Mouse (Mus musculus) ES-E14 (cell line): ENCODE measurements around the gene Kctd6. TPM values are rescaled to one million over a fixed set of nuclear protein-coding genes. Genes with fewer than 3 reads are reported as not detected.

Experiments used
- DNase-seq: peaks from one replicate; pipeline ENCODE4 v3.0.0-alpha.2; 2013; ENCODE audit warnings: low read depth, low spot score
- H3K27ac ChIP-seq: 2 replicates; pipeline ENCODE4 v1.5.1; 2012; ENCODE audit warnings: low read depth, mild to moderate bottlenecking, low read length, moderate library complexity, mixed read lengths; ENCODE audit not compliant: poor library complexity, insufficient read depth, severe bottlenecking
- H3K36me3 ChIP-seq: 2 replicates; pipeline ENCODE4 v1.6.1; 2012; ENCODE audit warnings: mild to moderate bottlenecking, low read length, moderate library complexity, mixed read lengths; ENCODE audit not compliant: control insufficient read depth, poor library complexity, insufficient read depth, severe bottlenecking
- H3K4me1 ChIP-seq, 2 experiments: fragments of 150-350 bp in 1 of 2; sonication (generic) in 1 of 2; 2 replicates each; pipeline ENCODE4 v1.6.1; 2012; ENCODE audit warnings: low read length in 2 of 2, mild to moderate bottlenecking in 1 of 2, mixed read lengths in 1 of 2; ENCODE audit not compliant: control insufficient read depth in 2 of 2, insufficient read depth in 2 of 2, poor library complexity in 1 of 2
- H3K4me3 ChIP-seq, 2 experiments: fragments of 150-350 bp in 1 of 2; sonication (generic) in 1 of 2; 2 replicates each; pipeline ENCODE4 v1.5.1; 2012; ENCODE audit warnings: low read length in 2 of 2, low read depth in 1 of 2, mild to moderate bottlenecking in 1 of 2, mixed read lengths in 1 of 2; ENCODE audit not compliant: insufficient read depth in 1 of 2, poor library complexity in 1 of 2, severe bottlenecking in 1 of 2
- H3K9ac ChIP-seq: 2 replicates; pipeline ENCODE4 v1.6.1; 2012; ENCODE audit warnings: low read depth, mild to moderate bottlenecking, low read length, mixed read lengths; ENCODE audit not compliant: poor library complexity, insufficient read depth, severe bottlenecking
- H3K9me3 ChIP-seq: fragments of 150-350 bp; sonication (generic); 2 replicates; pipeline ENCODE4 v1.6.1; 2012; ENCODE audit warnings: low read depth, mild to moderate bottlenecking, low read length; ENCODE audit not compliant: control insufficient read depth, insufficient read depth
- CHD2 ChIP-seq: IDR thresholded peaks from 2 replicates; pipeline ENCODE4 v1.6.1; 2014; ENCODE audit warnings: mild to moderate bottlenecking, low read depth, low read length, inconsistent platforms
- HCFC1 ChIP-seq: IDR thresholded peaks from 2 replicates; pipeline ENCODE4 v1.6.1; 2012; ENCODE audit warnings: low read length, inconsistent platforms, borderline replicate concordance; ENCODE audit not compliant: insufficient read depth
- MAFK ChIP-seq: IDR thresholded peaks from 2 replicates; pipeline ENCODE4 v1.6.1; 2014; ENCODE audit warnings: mild to moderate bottlenecking, low read depth, low read length, inconsistent platforms; ENCODE audit not compliant: insufficient read depth
- ZC3H11A ChIP-seq: IDR thresholded peaks from 2 replicates; pipeline ENCODE4 v1.6.1; 2012; ENCODE audit warnings: low read depth, mild to moderate bottlenecking, inconsistent platforms, low read length, borderline replicate concordance
- ZNF384 ChIP-seq: IDR thresholded peaks from 2 replicates; pipeline ENCODE4 v1.6.1; 2012; ENCODE audit warnings: low read depth, low read length, inconsistent platforms
- in situ Hi-C, 2 experiments: fragments of 600-800 bp; cut with MboI; formaldehyde crosslinking; loops; one replicate each; pipeline ENCODE4 v1.15.1; 2025; ENCODE audit warnings: low sequenced_read_pairs in 2 of 2, inconsistent platforms in 1 of 2; ENCODE audit not compliant: unreplicated experiment in 2 of 2
- total RNA-seq: library from RNA; depleted of rRNA; stranded (reverse); fragments of 300-350 nt; gene quantifications from 2 replicates; pipeline ENCODE4 v1.2.3, GENCODE M21; 2012

The Kctd6 gene
- total RNA-seq, 1 experiment: 11.9 TPM

- Histone ChIP-seq H3K4me3 (peak overlapping the region in 1 of 2 experiments; percentile 3; a peak in 1 of 4 replicates), H3K9ac (no peak overlapping the region), H3K36me3 (peaks cover 8% of the 10 kb centered on the region; the same call in 1 of the 2 replicates), H3K27ac (peak overlapping the region; percentile 88; the same call in 1 of the 2 replicates), H3K4me1 (peaks cover 0 to 3% of the 10 kb centered on the region in 2 experiments; a peak in 2 of 4 replicates), H3K9me3 (no peaks in the 10 kb centered on the region)
- no peak for DNase-seq
- in situ Hi-C loops: no loop called here
- TF ChIP-seq ZC3H11A: no peak
- TF ChIP-seq MAFK: peak; percentile 95
Observed at GRCm38 (mm10) chr14:8174634-8175033, 39.3 kb upstream of the Kctd6 start.

- Histone ChIP-seq H3K36me3 (0 out of 2 replicates have a peak, but pooled peaks cover 3% of the 10 kb centered on the region), H3K27ac (no peak overlapping the region), H3K4me3 (peak overlapping the region in 1 of 2 experiments; percentile 25; a peak in 1 of 4 replicates), H3K9ac (no peak overlapping the region), H3K4me1 (peaks cover 0 to 3% of the 10 kb centered on the region in 2 experiments; a peak in 2 of 4 replicates), H3K9me3 (no peaks in the 10 kb centered on the region)
- no peak for DNase-seq
- TF ChIP-seq CHD2: no peak
- TF ChIP-seq ZNF384: peak; percentile 87
- in situ Hi-C loops: no loop called here
Observed at GRCm38 (mm10) chr14:8176251-8176650, 37.7 kb upstream of the Kctd6 start.

GRCm38 (mm10) chr14:8180371-8181035 lies 33.4 kb upstream of the Kctd6 start:
- TF ChIP-seq ZC3H11A (no peak), ZNF384 (no peak), HCFC1 (no peak), MAFK (no peak), CHD2 (no peak)
- Histone ChIP-seq H3K9me3 (no peaks in the 10 kb centered on the region), H3K36me3 (no peaks in the 10 kb centered on the region), H3K4me1 (no peaks in the 10 kb centered on the region; a peak in 1 of 4 replicates), H3K4me3 (no peak overlapping the region), H3K9ac (no peak overlapping the region), H3K27ac (no peak overlapping the region)
- no peak for DNase-seq
- in situ Hi-C loops: no loop called here

GRCm38 (mm10) chr14:8183330-8183729 lies 30.6 kb upstream of the Kctd6 start:
- Histone ChIP-seq H3K9me3 (no peaks in the 10 kb centered on the region; the same call in 1 of the 2 replicates), H3K4me1 (no peaks in the 10 kb centered on the region), H3K4me3 (no peak overlapping the region), H3K36me3 (no peaks in the 10 kb centered on the region), H3K9ac (no peak overlapping the region), H3K27ac (no peak overlapping the region)
- no peak for DNase-seq
- in situ Hi-C loops: no loop called here
- no peak for TF ChIP-seq CHD2

- H3K9me3 ChIP-seq: peaks cover 4% of the 10 kb centered on the region
- H3K4me3 ChIP-seq: no peak overlapping the region
- in situ Hi-C loops: no loop called here
- H3K9ac ChIP-seq: no peak overlapping the region
- TF ChIP-seq CHD2 (no peak), ZC3H11A (no peak)
- H3K27ac ChIP-seq: no peak overlapping the region
- no peaks in the 10 kb centered on the region for H3K36me3 ChIP-seq
- H3K4me1 ChIP-seq: no peaks in the 10 kb centered on the region
- DNase-seq: no peak
Observed at GRCm38 (mm10) chr14:8186278-8187045, 27.5 kb upstream of the Kctd6 start.
